Mouse (Mus musculus): ENCODE measurements around the gene Phf5a. TPM values are rescaled to one million over a fixed set of nuclear protein-coding genes. Genes with fewer than 3 reads are reported as not detected.

The Phf5a gene
- polyA plus RNA-seq, 1 experiment = 87.9 TPM

DNA sequence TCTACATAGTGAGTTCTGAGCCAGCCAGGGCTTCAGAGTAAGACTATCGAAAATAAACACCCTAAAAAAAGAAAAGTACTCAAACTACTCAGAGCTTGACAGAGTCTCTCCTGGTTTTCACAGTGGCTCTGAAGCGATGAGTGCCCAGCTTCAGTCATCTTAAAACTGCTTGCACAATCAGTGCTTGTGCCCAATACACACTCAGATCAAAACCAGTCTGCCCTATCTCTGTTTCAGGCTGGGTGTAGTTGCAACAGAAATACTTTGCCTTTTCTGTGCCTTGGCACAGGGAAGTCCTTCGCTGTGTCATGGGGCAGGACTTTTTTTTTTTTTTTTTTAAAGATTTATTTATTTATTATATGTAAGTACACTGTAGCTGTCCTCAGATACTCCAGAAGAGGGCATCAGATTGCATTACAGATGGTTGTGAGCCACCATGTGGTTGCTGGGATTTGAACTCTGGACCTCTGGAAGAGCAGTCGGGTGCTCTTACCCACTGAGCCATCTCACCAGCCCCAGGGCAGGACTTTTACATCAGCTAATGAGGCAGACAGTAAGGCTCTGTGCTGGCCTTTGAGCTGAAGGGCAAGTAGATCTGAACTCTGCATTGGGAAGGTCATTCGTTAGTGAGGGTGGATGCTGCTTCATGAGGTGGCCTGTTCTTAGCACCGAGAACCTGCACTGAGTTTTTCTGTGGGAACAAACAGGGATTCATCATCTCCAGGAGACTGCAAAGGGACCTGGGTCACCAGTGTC is 15.3 kb upstream of the Phf5a start:
- no peak for DNase-seq
- Histone ChIP-seq H3K27me3 (ENCODE audit: control insufficient read depth, insufficient read depth, low read length) (no peaks in the 10 kb centered on the region), H3K27ac (ENCODE audit: control insufficient read depth, insufficient read depth, low read length) (no peak overlapping the region), H3K4me3 (ENCODE audit: control insufficient read depth, insufficient read depth, low read length) (no peak overlapping the region), H3K36me3 (ENCODE audit: control insufficient read depth, insufficient read depth, low read length) (peaks cover 21% of the 10 kb centered on the region), H3K4me1 (replicated peaks; ENCODE audit: control insufficient read depth, insufficient read depth, low read length) (no peaks in the 10 kb centered on the region)
- 97% methylated on average over 6 of the region's 6 CpGs for WGBS
- TF ChIP-seq CTCF (IDR thresholded peaks at IDR 0.05; ENCODE audit: borderline replicate concordance, control insufficient read depth, extremely low read depth, insufficient read depth, low read length, poor library complexity) = no peak
- TF ChIP-seq POLR2A (IDR thresholded peaks at IDR 0.05; ENCODE audit: control insufficient read depth, extremely low read depth, insufficient read depth, low read length, poor library complexity) = no peak

- Histone ChIP-seq H3K4me1 (replicated peaks; ENCODE audit: control insufficient read depth, insufficient read depth, low read length) (peaks cover 3% of the 10 kb centered on the region; the same call in 1 of the 2 replicates), H3K4me3 (ENCODE audit: control insufficient read depth, insufficient read depth, low read length) (no peak overlapping the region), H3K27me3 (ENCODE audit: control insufficient read depth, insufficient read depth, low read length) (no peaks in the 10 kb centered on the region), H3K36me3 (ENCODE audit: control insufficient read depth, insufficient read depth, low read length) (peaks cover 14% of the 10 kb centered on the region), H3K27ac (ENCODE audit: control insufficient read depth, insufficient read depth, low read length) (no peak overlapping the region)
- TF ChIP-seq POLR2A (IDR thresholded peaks at IDR 0.05; ENCODE audit: control insufficient read depth, extremely low read depth, insufficient read depth, low read length, poor library complexity) = no peak
- TF ChIP-seq CTCF (IDR thresholded peaks at IDR 0.05; ENCODE audit: borderline replicate concordance, control insufficient read depth, extremely low read depth, insufficient read depth, low read length, poor library complexity) = no peak
- DNase-seq = no peak
- WGBS = 94% methylated on average over 3 of the region's 3 CpGs
Observed at GRCm38 (mm10) chr15:81885418-81885934, 13.8 kb upstream of the Phf5a start.

DNA sequence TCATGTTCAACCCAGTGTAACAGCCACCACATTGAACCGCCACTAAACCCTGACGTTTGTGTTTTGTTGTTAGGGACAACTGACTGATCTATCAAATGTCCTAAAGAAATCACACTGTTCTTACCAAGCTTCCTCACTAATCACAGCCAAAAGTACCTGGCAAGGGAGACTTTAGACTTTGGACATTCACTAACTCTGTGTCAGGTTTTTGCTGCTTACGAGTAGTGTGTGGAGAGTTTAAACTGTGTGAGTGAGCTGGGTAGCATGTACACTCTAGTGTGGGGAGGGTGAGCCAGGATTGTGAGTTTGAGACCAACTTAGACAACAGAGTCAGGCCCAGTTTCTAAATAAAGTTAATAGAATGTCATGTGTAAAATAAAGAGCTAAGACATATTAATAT is 10.6 kb upstream of the Phf5a start:
- 91% methylated on average over 3 of the region's 3 CpGs for WGBS
- Histone ChIP-seq H3K27ac (ENCODE audit: control insufficient read depth, insufficient read depth, low read length) (no peak overlapping the region), H3K4me1 (replicated peaks; ENCODE audit: control insufficient read depth, insufficient read depth, low read length) (peaks cover 6% of the 10 kb centered on the region; the same call in 1 of the 2 replicates), H3K27me3 (ENCODE audit: control insufficient read depth, insufficient read depth, low read length) (no peaks in the 10 kb centered on the region), H3K36me3 (ENCODE audit: control insufficient read depth, insufficient read depth, low read length) (no peaks in the 10 kb centered on the region), H3K4me3 (ENCODE audit: control insufficient read depth, insufficient read depth, low read length) (no peak overlapping the region)
- TF ChIP-seq POLR2A (IDR thresholded peaks at IDR 0.05; ENCODE audit: control insufficient read depth, extremely low read depth, insufficient read depth, low read length, poor library complexity) (no peak), CTCF (IDR thresholded peaks at IDR 0.05; ENCODE audit: borderline replicate concordance, control insufficient read depth, extremely low read depth, insufficient read depth, low read length, poor library complexity) (no peak)
- no peak for DNase-seq

GRCm38 (mm10) chr15:81879531-81880401 is 8.1 kb upstream of the Phf5a start:
- WGBS = 86% methylated on average over 5 of the region's 5 CpGs

DNA sequence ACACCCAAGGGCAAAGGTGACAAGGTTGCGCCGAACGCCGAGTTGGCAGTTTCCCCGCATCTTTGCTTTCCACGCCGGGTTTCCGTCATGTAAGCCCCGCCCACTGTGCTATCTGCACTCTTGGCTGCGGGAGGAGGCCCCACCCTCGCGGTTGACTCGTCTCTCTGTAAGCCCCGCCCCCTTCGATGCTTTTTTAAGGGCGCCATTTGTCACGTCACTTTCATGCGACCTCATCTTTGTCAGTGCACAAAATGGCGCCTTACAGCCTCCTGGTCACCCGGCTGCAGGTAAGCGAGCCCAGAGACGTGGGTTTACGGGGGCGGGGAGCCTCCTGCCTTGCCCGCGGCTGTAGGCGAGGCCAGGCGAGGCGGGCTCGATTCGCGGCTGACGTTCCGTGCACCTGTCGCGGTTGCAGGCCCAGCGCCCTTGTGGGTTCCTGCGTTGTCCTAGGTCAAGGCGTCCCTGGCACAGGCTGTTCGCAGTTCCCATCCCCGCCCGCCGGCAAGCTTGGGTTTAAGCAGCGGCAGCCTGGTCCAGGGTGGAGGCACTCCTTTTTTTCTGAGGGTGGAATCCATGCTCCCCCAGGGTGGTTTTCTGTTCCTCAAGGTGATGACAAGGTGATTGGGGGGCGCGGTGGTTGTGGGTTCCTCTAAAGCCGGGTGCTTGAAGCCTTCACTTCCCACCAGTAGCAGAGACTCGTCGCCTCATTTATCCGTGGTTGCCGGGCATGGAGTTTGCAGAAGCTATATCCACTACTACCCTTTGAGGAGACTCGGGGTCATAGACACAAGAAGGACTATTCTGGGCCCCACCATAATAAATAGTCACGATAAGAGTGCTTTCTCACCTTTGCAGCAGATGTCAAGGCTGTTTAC is 788 bp upstream of the Phf5a start, which contains the start of gene Aco2:
Gene Aco2 (plus strand): TSS at position 48 of the 875 bp plus-strand sequence.
- Histone ChIP-seq H3K27ac (ENCODE audit: control insufficient read depth, insufficient read depth, low read length) (peak within 1 kb of the TSS; percentile 90), H3K27me3 (ENCODE audit: control insufficient read depth, insufficient read depth, low read length) (no peaks in the 10 kb centered on the region), H3K4me3 (ENCODE audit: control insufficient read depth, insufficient read depth, low read length) (peak within 1 kb of the TSS; percentile 70), H3K36me3 (ENCODE audit: control insufficient read depth, insufficient read depth, low read length) (peaks cover 28% of the 10 kb centered on the region), H3K4me1 (replicated peaks; ENCODE audit: control insufficient read depth, insufficient read depth, low read length) (peaks cover 9% of the 10 kb centered on the region; the same call in 1 of the 2 replicates)
- peak; percentile 99 for DNase-seq
- WGBS = under 1% methylated on average over 53 of the region's 53 CpGs
- TF ChIP-seq CTCF (IDR thresholded peaks at IDR 0.05; ENCODE audit: borderline replicate concordance, control insufficient read depth, extremely low read depth, insufficient read depth, low read length, poor library complexity) (no peak), POLR2A (IDR thresholded peaks at IDR 0.05; ENCODE audit: control insufficient read depth, extremely low read depth, insufficient read depth, low read length, poor library complexity) (peak; percentile 34; the same call in 1 of the 2 replicates)

More at GRCm38 (mm10) chr15:81879531-81880401, 8.1 kb upstream of the Phf5a start:
- H3K4me1 ChIP-seq (replicated peaks; ENCODE audit: control insufficient read depth, insufficient read depth, low read length) = peaks cover 6% of the 10 kb centered on the region; the same call in 1 of the 2 replicates
- H3K27ac ChIP-seq (ENCODE audit: control insufficient read depth, insufficient read depth, low read length) = no peak overlapping the region
- no peaks in the 10 kb centered on the region for H3K27me3 ChIP-seq (ENCODE audit: control insufficient read depth, insufficient read depth, low read length)
- DNase-seq = no peak
- TF ChIP-seq POLR2A (IDR thresholded peaks at IDR 0.05; ENCODE audit: control insufficient read depth, extremely low read depth, insufficient read depth, low read length, poor library complexity) (no peak), CTCF (IDR thresholded peaks at IDR 0.05; ENCODE audit: borderline replicate concordance, control insufficient read depth, extremely low read depth, insufficient read depth, low read length, poor library complexity) (no peak)
- no peak overlapping the region for H3K4me3 ChIP-seq (ENCODE audit: control insufficient read depth, insufficient read depth, low read length)
- H3K36me3 ChIP-seq (ENCODE audit: control insufficient read depth, insufficient read depth, low read length) = no peaks in the 10 kb centered on the region
